Comparison of ENCODE assay signal across 8 mouse cellular contexts in the genomic region with DNA sequence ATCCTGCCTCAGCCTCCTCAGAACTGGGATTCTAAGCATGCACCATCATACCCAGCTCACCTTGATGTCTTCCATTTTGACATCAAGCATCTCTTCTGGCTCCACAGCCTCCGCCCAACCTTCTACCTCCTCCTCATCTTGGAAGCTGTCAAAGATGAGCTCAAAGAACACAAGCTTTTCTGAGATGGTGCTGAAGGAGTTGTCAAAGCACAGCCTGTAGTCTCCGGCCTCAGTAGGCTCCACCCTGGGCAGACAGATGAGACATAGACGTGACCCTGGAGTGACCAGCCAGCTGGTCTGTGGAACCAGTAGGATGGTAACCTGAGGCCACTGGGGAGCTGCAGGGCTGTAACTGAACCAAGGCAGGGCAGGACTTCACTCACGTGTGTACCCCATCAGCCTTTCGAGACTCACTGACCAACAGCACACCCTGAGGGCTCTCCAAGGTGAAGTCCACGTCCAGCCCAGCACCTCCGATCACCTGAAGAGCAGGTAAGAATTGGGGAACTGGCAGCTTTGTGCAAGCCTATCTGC. TPM values are rescaled to one million over a fixed set of nuclear protein-coding genes. Genes with fewer than 3 reads are reported as not detected.
DNase-seq lines count a peak whose midpoint lies in the region; ATAC-seq and TF ChIP-seq lines count a peak whose summit lies in the region.

No protein-coding gene starts in this region.

- peak overlapping the region; percentile 51; the same call in 1 of the 2 replicates for H3K27ac ChIP-seq in liver, embryonic 11.5 days (ENCODE audit: low read depth, low read length)
- no peak overlapping the region for H3K27ac ChIP-seq in embryonic fibroblast, embryonic 13.5 days (ENCODE audit: insufficient read depth, low read length)
- no peak overlapping the region for H3K27ac ChIP-seq in intestine, postnatal 0 days (ENCODE audit: low read depth, low read length)
- peak overlapping the region; percentile 94; the same call in 1 of the 2 replicates for H3K27ac ChIP-seq in neural tube, embryonic 15.5 days (replicated peaks)

- peak overlapping the region; percentile 74 for H3K4me3 ChIP-seq in liver, embryonic 11.5 days (ENCODE audit: low read depth, low read length)
- peak overlapping the region; percentile 58 for H3K4me3 ChIP-seq in embryonic fibroblast, embryonic 13.5 days (ENCODE audit: insufficient read depth, low read length)
- H3K4me3 ChIP-seq in intestine, postnatal 0 days (ENCODE audit: low read depth, low read length): peak overlapping the region; percentile 55
- H3K4me3 ChIP-seq in neural tube, embryonic 15.5 days (replicated peaks): peak overlapping the region; percentile 83

- no peaks in the 10 kb centered on the region for H3K27me3 ChIP-seq in liver, embryonic 11.5 days (replicated peaks; ENCODE audit: control insufficient read depth, insufficient read depth, low read length)
- no peaks in the 10 kb centered on the region for H3K27me3 ChIP-seq in intestine, postnatal 0 days (replicated peaks; ENCODE audit: control insufficient read depth, insufficient read depth, low read length)
- no peaks in the 10 kb centered on the region for H3K27me3 ChIP-seq in neural tube, embryonic 15.5 days (replicated peaks)

- peak overlapping the region; percentile 82; the same call in 1 of the 2 replicates for H3K9ac ChIP-seq in liver, embryonic 11.5 days (ENCODE audit: low read depth, low read length)
- no peak overlapping the region; the same call in 1 of the 2 replicates for H3K9ac ChIP-seq in intestine, postnatal 0 days (ENCODE audit: low read depth, low read length)
- H3K9ac ChIP-seq in neural tube, embryonic 15.5 days (replicated peaks): peak overlapping the region; percentile 85

- no peak for TF ChIP-seq CTCF in embryonic fibroblast, embryonic 13.5 days (IDR thresholded peaks at IDR 0.05; ENCODE audit: borderline replicate concordance, insufficient read depth, low read length)
- TF ChIP-seq CTCF in intestine, postnatal 0 days (IDR thresholded peaks at IDR 0.05; ENCODE audit: low read depth): no peak

- no peak for ATAC-seq in liver, embryonic 11.5 days (replicated peaks; ENCODE audit: low FRiP score)
- no peak for ATAC-seq in intestine, postnatal 0 days
- no peak for ATAC-seq in neural tube, embryonic 15.5 days (ENCODE audit: low FRiP score)

- peak overlapping the region; percentile 82 for H3K4me2 ChIP-seq in liver, embryonic 11.5 days
- peak overlapping the region; percentile 67 for H3K4me2 ChIP-seq in intestine, postnatal 0 days (replicated peaks; ENCODE audit: low read depth)
- H3K4me2 ChIP-seq in neural tube, embryonic 15.5 days: peak overlapping the region; percentile 74

- peaks cover 11% of the 10 kb centered on the region for H3K4me1 ChIP-seq in liver, embryonic 11.5 days (replicated peaks; ENCODE audit: control insufficient read depth, insufficient read depth, low read length)
- peaks cover 5% of the 10 kb centered on the region for H3K4me1 ChIP-seq in embryonic fibroblast, embryonic 13.5 days (ENCODE audit: control insufficient read depth, insufficient read depth, low read length)
- no peaks in the 10 kb centered on the region for H3K4me1 ChIP-seq in intestine, postnatal 0 days (replicated peaks; ENCODE audit: control insufficient read depth, insufficient read depth, low read length)
- peaks cover 19% of the 10 kb centered on the region for H3K4me1 ChIP-seq in neural tube, embryonic 15.5 days

- no peak for TF ChIP-seq POLR2A in embryonic fibroblast, embryonic 13.5 days (IDR thresholded peaks at IDR 0.05; ENCODE audit: low read depth, low read length)

- no peak for DNase-seq in liver, embryonic 11.5 days (ENCODE audit: low spot score)
- DNase-seq in liver: no peak
- no peak for DNase-seq in adrenal gland, postnatal 25 days
- no peak for DNase-seq in gastrocnemius, postnatal 25 days
- DNase-seq in right cerebral cortex, postnatal 36 days (ENCODE audit: low spot score in 2 of 2): no peak

- H3K36me3 ChIP-seq in liver, embryonic 11.5 days (ENCODE audit: control insufficient read depth, insufficient read depth, low read length): peaks cover 36% of the 10 kb centered on the region
- H3K36me3 ChIP-seq in intestine, postnatal 0 days (ENCODE audit: control insufficient read depth, insufficient read depth): peaks cover 44% of the 10 kb centered on the region
- H3K36me3 ChIP-seq in neural tube, embryonic 15.5 days: peaks cover 43% of the 10 kb centered on the region

- no peaks in the 10 kb centered on the region for H3K9me3 ChIP-seq in liver, embryonic 11.5 days (ENCODE audit: control insufficient read depth, low read length)
- H3K9me3 ChIP-seq in intestine, postnatal 0 days (ENCODE audit: control insufficient read depth): no peaks in the 10 kb centered on the region
- no peaks in the 10 kb centered on the region for H3K9me3 ChIP-seq in neural tube, embryonic 15.5 days (replicated peaks)

- 75% methylated on average over 7 of the region's 7 CpGs for WGBS in liver, embryonic 11.5 days
- WGBS in intestine, postnatal 0 days: 67% methylated on average over 7 of the region's 7 CpGs
- WGBS in neural tube, embryonic 15.5 days: 80% methylated on average over 7 of the region's 7 CpGs

RNA-seq across cellular contexts. Expression of a gene that starts 1.1 kb away (rescaled TPM):
- polyA plus RNA-seq in liver, embryonic 11.5 days (2014; fragmentation: Nextera tagmentation; extraction: Ambion mirVana): 68.6 and 70.2 TPM in 2 replicates
- 29.6 and 32.1 TPM in 2 replicates for polyA plus RNA-seq in embryonic fibroblast, embryonic 13.5 days (2011; ENCODE audit: insufficient read length, low read depth, missing spikeins)
- 31.1 and 31.4 TPM in 2 replicates for polyA plus RNA-seq in intestine, postnatal 0 days (2015; fragmentation: Nextera tagmentation; extraction: Ambion mirVana)
- 53.4 and 61.3 TPM in 2 replicates for polyA plus RNA-seq in neural tube, embryonic 15.5 days (2015; fragmentation: Nextera tagmentation; extraction: Ambion mirVana)
- total RNA-seq in adrenal gland, postnatal 25 days (2021): 26.8 and 37.1 TPM in 2 replicates
- 10 to 100 TPM; 27.6 to 28.1 TPM for total RNA-seq in gastrocnemius, postnatal 25 days (2021)

RNA-seq across cellular contexts. Expression of a gene that starts 17.0 kb away (rescaled TPM):
- polyA plus RNA-seq in liver, embryonic 11.5 days (2014; fragmentation: Nextera tagmentation; extraction: Ambion mirVana): 3.7 and 4.3 TPM in 2 replicates
- 0.44 TPM in 1 of 2 replicates, not detected in the other for polyA plus RNA-seq in embryonic fibroblast, embryonic 13.5 days (2011; ENCODE audit: insufficient read length, low read depth, missing spikeins)
- 0.43 and 1.1 TPM in 2 replicates for polyA plus RNA-seq in intestine, postnatal 0 days (2015; fragmentation: Nextera tagmentation; extraction: Ambion mirVana)
- 2.3 and 3.9 TPM in 2 replicates for polyA plus RNA-seq in neural tube, embryonic 15.5 days (2015; fragmentation: Nextera tagmentation; extraction: Ambion mirVana)
- 1.3 TPM in 1 of 2 replicates, not detected in the other for total RNA-seq in adrenal gland, postnatal 25 days (2021)
- under 1 TPM; 0.56 to 0.67 TPM for total RNA-seq in gastrocnemius, postnatal 25 days (2021)

RNA-seq across cellular contexts. Expression of a gene that starts 37.8 kb away (rescaled TPM):
- 54.9 TPM in 2 replicates for polyA plus RNA-seq in liver, embryonic 11.5 days (2014; fragmentation: Nextera tagmentation; extraction: Ambion mirVana)
- 96.3 and 105 TPM in 2 replicates for polyA plus RNA-seq in embryonic fibroblast, embryonic 13.5 days (2011; ENCODE audit: insufficient read length, low read depth, missing spikeins)
- 10.0 and 11.9 TPM in 2 replicates for polyA plus RNA-seq in intestine, postnatal 0 days (2015; fragmentation: Nextera tagmentation; extraction: Ambion mirVana)
- polyA plus RNA-seq in neural tube, embryonic 15.5 days (2015; fragmentation: Nextera tagmentation; extraction: Ambion mirVana): 33.7 and 36.1 TPM in 2 replicates
- 45.6 and 54.0 TPM in 2 replicates for total RNA-seq in adrenal gland, postnatal 25 days (2021)
- 10 to 100 TPM; 58.2 to 60.9 TPM for total RNA-seq in gastrocnemius, postnatal 25 days (2021)

Comparison
In these comparisons a context has a peak if more than half of its experiments do, and no peak if none do; other contexts are left out.
1. H3K27ac ChIP-seq: peak in liver, embryonic 11.5 days (single experiment) and neural tube, embryonic 15.5 days (single experiment); none in embryonic fibroblast, embryonic 13.5 days (single experiment) and intestine, postnatal 0 days (single experiment).
2. Peak in every context shown above with its lines, with median percentiles within 50 percentile points of each other: H3K4me2 ChIP-seq and H3K4me3 ChIP-seq.